Mouse (Mus musculus): Measurements from ENCODE around the gene Tmem95.

Tmem95 gene

DNA sequence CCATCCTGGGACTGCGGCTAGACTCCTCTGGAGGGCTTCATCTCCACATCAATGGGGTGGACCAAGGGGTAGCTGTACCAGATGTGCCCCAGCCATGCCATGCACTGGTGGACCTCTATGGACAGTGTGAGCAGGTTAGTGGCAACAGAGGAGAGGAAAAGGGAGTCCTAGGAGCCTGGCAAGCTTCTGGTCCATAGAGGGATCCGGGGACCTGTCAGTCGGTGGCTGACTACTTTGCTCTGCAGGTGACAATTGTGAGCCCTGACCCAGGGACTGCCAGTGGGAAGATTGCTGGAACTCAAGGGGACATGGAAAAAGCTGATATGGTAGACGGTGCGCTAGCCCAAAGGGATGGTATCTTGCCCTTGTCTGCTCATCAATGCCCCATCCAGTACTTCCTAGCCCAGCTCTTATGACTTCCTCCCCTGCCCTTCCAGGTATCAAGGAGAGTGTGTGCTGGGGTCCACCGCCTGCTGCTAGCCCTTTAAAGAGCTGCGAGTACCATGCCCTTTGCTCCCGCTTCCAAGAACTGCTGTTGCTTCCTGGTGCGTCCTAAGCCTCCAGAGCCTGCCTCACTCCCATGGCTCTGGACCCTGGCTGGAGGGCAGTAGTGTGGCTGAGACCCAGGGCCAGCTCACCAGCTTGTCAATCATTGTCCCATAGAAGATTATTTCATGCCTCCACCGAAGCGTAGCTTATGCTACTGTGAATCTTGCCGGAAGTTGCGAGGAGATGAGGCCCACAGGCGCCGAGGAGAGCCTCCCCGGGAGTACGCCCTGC lies 33.2 kb upstream of the Tmem95 start:
- DNase-seq = peak; percentile 87

DNA sequence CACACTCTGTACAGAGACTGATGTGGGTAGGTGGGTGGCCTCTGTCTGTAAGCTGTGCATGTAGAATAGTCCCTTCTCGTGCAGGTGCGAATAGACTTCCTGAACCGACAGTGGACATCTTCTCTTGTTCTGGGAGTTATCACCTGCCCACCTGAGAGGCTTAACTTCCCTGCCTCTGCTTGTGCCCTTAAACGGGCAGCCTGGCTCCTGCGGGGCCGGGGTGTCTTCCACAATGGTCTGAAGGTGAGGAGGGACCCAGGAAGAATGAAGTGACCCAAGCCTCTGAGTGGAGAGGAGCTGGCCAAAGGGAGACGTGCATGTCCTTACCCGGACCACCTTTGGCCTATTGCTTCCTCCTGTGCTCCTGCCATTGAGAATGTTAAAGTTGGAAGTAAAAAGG lies 32.4 kb upstream of the Tmem95 start:
- no peak for DNase-seq

DNA sequence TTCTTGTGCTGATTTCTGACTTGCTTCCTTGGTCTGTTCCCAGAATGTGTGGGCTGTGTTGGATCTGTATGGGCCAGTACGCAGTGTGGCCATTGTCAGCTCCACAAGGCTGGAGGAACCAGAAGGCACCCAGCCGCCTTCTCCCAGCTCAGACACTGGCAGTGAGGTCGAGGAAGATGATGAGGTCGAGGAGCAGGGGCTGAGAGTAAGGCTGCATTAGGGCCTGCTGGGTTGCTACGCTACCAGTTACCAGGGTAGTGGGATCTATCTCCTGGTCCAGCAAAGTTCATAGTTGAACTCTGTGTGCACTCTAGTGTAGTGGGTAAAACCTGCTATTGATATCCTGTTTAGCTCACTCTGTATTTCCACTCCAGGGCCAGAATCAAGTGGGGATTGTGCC lies 31.4 kb upstream of the Tmem95 start:
- no peak for DNase-seq

- peak; percentile 97 for DNase-seq
Measured at GRCm38 (mm10) chr11:69908645-69909044, 30.8 kb upstream of the Tmem95 start.

GRCm38 (mm10) chr11:69904311-69904710 lies 26.5 kb upstream of the Tmem95 start:
- DNase-seq = no peak

DNA sequence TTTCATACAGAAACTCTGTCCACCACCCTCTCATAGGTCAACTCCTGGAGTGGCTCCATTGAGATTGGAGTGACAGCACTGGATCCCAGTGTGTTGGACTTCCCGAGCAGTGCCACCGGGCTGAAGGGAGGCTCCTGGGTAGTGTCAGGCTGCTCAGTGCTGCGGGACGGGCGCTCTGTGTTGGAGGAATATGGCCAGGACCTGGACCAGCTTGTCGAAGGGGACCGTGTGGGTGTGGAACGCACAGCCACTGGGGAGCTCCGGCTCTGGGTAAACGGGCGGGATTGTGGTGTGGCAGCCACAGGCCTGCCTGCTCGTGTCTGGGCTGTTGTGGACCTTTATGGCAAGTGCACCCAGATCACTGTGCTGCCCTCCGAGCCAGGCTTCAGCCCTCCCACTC lies 25.2 kb upstream of the Tmem95 start:
- no peak for DNase-seq

- no peak for DNase-seq
Measured at GRCm38 (mm10) chr11:69901993-69902392, 24.2 kb upstream of the Tmem95 start.

GRCm38 (mm10) chr11:69901406-69901846 lies 23.6 kb upstream of the Tmem95 start:
- peak; percentile 98 for DNase-seq

GRCm38 (mm10) chr11:69900471-69901405 lies 22.9 kb upstream of the Tmem95 start, which contains the start of the genes 2810408A11Rik and Neurl4:
TSS of gene 2810408A11Rik (minus strand) at chr11:69900987.
TSS of gene Neurl4 (plus strand) at chr11:69901072.
- DNase-seq = peak; percentile 95

- DNase-seq = no peak
Measured at GRCm38 (mm10) chr11:69899870-69900269, 22.1 kb upstream of the Tmem95 start.

- no peak for DNase-seq
Measured at GRCm38 (mm10) chr11:69895291-69895690, 17.5 kb upstream of the Tmem95 start, which contains the start of gene Acap1. TSS of gene Acap1 (minus strand) at chr11:69895539.

GRCm38 (mm10) chr11:69894671-69895070 lies 16.9 kb upstream of the Tmem95 start:
- no peak for DNase-seq

GRCm38 (mm10) chr11:69891482-69891881 lies 13.7 kb upstream of the Tmem95 start:
- no peak for DNase-seq

DNA sequence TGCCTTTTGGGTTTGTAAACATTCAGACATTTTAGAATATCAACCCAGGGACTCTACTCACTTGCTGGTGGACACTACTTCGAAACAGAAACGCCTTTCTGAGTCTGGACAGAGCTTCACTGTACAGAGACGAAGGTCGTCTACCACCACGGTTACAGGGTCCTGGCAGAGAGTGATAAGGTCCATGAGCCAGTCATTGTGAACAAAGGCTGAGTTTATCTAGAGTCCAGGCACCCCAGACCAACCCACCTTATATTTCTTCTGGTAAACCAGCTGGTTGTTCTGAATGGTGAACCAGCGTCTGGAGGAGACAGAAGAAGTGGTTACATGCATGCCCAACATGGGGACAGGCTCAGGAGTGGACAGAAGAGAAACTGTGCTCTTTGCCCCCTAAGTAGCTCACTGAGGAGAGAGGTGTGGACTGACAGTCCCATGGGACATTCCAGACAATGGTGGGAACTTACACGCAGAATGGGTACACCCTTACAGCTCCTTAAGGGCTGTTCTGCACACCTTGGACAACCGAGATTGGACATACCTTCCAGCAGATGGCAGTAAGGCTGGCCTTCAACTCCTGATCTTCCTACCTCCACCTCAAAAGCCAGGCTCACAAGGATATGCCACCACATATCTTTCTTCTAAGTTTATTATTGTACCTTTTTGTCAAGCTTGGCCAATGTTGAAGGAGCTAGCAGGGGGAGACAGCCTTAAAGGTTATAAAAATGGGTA lies 9.3 kb upstream of the Tmem95 start:
- DNase-seq = no peak

GRCm38 (mm10) chr11:69884663-69885062 lies 6.8 kb upstream of the Tmem95 start:
- DNase-seq = no peak

DNA sequence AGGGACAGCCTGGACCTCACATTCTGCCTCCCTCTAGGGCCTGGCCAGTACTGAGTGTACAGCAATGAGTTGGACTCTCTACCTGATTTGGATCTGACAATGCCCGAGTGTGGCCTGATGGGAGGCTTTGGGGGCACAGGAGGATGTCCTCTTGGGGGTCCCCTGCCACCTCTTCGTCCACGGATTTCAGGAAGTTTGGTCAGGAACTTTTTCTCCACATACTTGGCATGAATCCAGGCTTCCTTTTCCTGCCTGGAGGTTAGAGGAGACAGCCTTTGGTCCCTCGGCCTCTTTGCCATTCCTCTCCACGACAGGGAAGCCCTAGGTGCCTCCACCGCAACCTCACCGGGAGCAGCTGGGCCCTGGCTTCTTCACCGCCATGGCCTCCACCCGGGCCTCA lies 6.4 kb upstream of the Tmem95 start:
- no peak for DNase-seq

GRCm38 (mm10) chr11:69883527-69884151 lies 5.8 kb upstream of the Tmem95 start:
- no peak for DNase-seq

- DNase-seq = no peak
Measured at GRCm38 (mm10) chr11:69883066-69883465, 5.2 kb upstream of the Tmem95 start.

GRCm38 (mm10) chr11:69881787-69882670 lies 4.2 kb upstream of the Tmem95 start:
- DNase-seq = no peak

DNA sequence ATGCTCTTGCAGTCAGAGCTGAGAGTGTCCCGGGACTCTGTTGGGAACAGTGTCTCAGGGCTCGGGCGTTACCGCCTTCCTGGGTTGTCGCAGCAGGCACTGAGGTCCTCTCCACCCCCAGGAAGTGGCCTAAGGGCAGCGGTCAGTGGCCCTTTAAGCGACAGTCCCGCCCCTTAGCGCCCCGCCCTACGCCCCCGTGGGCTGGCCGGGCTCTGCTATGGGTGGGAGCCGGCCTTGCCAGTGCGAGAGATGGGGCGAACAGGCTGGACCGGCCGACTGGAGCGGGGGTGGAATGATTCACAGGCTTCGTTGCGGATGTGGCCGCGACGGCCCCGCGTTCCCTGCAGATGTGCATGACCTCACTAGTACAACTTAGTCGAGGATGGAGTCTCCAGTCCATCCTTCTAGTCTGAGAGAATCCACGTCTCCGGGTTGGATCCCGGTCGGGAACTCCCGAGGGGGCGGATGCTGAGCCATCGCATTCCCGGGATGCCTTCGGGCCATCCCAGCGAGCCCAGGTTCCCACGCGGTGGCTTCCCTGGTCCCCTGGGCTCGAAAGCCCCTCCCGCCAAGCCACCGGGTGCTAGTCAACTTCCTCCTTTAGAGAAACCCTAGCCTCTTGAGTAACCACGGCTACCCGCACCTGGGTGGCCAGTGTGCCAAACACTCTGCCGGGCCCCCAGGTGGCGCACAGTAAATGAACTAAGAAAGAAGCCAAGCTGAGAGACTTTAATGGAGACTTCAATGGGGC lies 3.2 kb upstream of the Tmem95 start, which contains the start of gene Kctd11:
Gene Kctd11, minus strand, starts transcription at position 554 of the 751 bp plus-strand sequence.
- DNase-seq = peak; percentile 92

GRCm38 (mm10) chr11:69880506-69880852 lies 2.7 kb upstream of the Tmem95 start:
- DNase-seq = peak; percentile 83
